Mouse (Mus musculus) midbrain, embryonic 12.5 days (tissue): ENCODE results near the gene Ptma. TPM values are rescaled to one million over a fixed set of nuclear protein-coding genes. Genes with fewer than 3 reads are reported as not detected.

ENCODE experiments used
- ATAC-seq: fragments of 200-750 bp; cut with Nextera tagmentation; 2 replicates; pipeline ENCODE4 v1.8.0; 2017; ENCODE audit warnings: low read depth, moderate TSS enrichment, moderate library complexity; ENCODE audit not compliant: low FRiP score
- H3K27ac ChIP-seq: fragments of 300-500 bp; sonication (generic); replicated peaks from 2 replicates; pipeline ENCODE4 v1.5.1; 2016; ENCODE audit warnings: mild to moderate bottlenecking
- H3K27me3 ChIP-seq: fragments of 300-500 bp; sonication (generic); 2 replicates; pipeline ENCODE4 v1.6.1; 2016; ENCODE audit warnings: mild to moderate bottlenecking
- H3K36me3 ChIP-seq: fragments of 300-500 bp; sonication (generic); 2 replicates; pipeline ENCODE4 v1.6.1; 2016
- H3K4me1 ChIP-seq: fragments of 300-500 bp; sonication (generic); 2 replicates; pipeline ENCODE4 v1.6.1; 2016
- H3K4me2 ChIP-seq: fragments of 300-500 bp; sonication (generic); replicated peaks from 2 replicates; pipeline ENCODE4 v1.6.1; 2016; ENCODE audit warnings: mild to moderate bottlenecking, moderate library complexity
- H3K4me3 ChIP-seq: fragments of 300-500 bp; sonication (generic); 2 replicates; pipeline ENCODE4 v1.5.1; 2016; ENCODE audit warnings: mild to moderate bottlenecking
- H3K9ac ChIP-seq: fragments of 300-500 bp; sonication (generic); replicated peaks from 2 replicates; pipeline ENCODE4 v1.6.1; 2016; ENCODE audit warnings: mild to moderate bottlenecking, moderate library complexity
- H3K9me3 ChIP-seq: fragments of 300-500 bp; sonication (generic); 2 replicates; pipeline ENCODE4 v1.6.1; 2016; ENCODE audit warnings: mild to moderate bottlenecking
- WGBS: fragments of 180-500 bp; shearing (Covaris S2); methylation state at CpG from one replicate; pipeline ENCODE4 v1.1.7; 2016; 5-methylcytosine and 5-hydroxymethylcytosine counted together
- polyA plus RNA-seq: library from polyadenylated mRNA; unstranded; fragments of >200 nt; fragmentation: Nextera tagmentation; extraction: Ambion mirVana; gene quantifications from 2 replicates; pipeline ENCODE4 v1.2.1, GENCODE M21; 2016

Ptma gene
- polyA plus RNA-seq, 1 experiment from 2014 or later = 2,626 TPM

DNA sequence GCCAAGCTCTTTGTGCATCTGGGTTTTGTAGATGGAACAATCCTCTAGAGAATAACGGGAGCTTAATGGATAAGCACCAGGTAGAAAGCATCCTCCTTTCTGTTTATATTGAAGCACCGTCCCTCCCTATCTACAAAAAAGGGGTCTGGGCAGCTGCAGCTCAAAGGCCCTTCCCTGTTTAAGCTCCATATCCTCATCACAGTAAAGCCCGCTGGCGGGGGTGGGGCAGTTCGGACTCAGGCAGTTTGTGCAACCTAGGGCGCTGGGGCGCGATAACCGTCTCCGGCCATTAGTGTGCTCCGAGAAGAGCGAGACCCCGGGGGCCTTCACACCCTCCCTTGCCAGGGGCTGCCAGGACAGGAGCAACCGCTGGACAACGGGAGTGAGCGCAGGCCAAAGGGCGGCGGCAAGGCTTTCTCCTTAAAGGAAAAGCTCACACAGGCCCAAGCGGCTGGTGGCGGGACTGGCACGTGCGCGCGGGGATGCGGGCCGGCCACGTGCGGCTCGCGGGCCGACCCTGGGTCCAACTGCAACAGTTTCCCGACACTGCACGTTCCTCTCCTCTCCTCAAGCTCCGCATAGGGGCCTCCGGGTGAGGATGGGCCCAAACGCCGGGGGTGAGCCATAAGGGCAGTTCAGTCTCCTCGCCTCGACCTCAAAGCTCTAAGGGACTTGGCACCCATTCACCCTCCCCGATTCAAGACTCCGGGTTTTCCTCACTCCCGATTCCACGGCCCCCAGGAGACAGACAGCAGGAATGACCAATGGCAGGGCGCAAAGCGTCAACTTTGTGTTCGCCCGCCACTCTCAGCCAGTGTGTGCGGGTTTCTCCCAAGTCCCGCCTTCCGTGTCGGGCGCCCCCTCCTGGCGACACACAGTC, 1.7 kb upstream of the Ptma start:
- peak; percentile 74 for ATAC-seq
- peak overlapping the region; percentile 99 for H3K27ac ChIP-seq
- H3K9me3 ChIP-seq = no peaks in the 10 kb centered on the region
- peaks cover 29% of the 10 kb centered on the region for H3K4me1 ChIP-seq
- peak overlapping the region; percentile 79 for H3K4me2 ChIP-seq
- WGBS = 1% methylated on average over 53 of the region's 53 CpGs
- H3K27me3 ChIP-seq = no peaks in the 10 kb centered on the region
- H3K9ac ChIP-seq = peak overlapping the region; percentile 90
- peak overlapping the region; percentile 100 for H3K4me3 ChIP-seq
- H3K36me3 ChIP-seq = peaks cover 13% of the 10 kb centered on the region

DNA sequence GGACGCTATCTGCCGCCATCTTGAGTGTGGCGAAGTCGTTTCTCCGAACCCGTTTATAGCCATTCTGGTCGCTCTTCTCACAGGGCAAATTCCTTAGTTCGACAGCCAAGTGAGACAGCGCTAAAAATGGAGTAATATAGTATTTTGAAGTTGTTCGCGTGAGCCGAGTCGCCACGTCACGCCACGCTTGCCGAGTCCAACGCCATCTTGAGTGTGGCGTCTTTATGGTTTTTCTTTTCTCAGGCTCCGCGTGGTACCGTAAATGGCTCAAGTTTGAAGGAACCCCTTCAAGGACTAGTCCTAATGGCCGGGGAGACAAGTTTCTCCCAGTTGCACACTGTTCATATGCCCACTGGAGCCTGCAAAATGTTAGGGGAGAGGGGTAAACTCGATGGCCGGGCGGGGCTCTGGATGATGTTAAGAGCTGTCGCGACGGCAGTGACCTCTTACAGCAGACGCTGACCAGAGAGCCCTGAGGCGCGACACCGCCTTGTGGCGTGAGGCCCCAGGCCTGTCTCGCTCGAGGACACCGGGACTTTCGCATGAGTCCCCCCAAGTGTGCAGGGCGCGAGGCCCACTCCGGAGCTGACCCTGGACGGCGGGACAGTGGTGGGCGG, 919 bp upstream of the Ptma start:
- Histone ChIP-seq H3K9ac (peak overlapping the region; percentile 90), H3K4me3 (peak overlapping the region; percentile 100), H3K36me3 (peaks cover 14% of the 10 kb centered on the region), H3K9me3 (no peaks in the 10 kb centered on the region), H3K4me2 (peak overlapping the region; percentile 79), H3K27me3 (no peaks in the 10 kb centered on the region), H3K4me1 (peaks cover 31% of the 10 kb centered on the region), H3K27ac (peak overlapping the region; percentile 99)
- ATAC-seq = peak; percentile 7
- WGBS = 1% methylated on average over 44 of the region's 44 CpGs

DNA sequence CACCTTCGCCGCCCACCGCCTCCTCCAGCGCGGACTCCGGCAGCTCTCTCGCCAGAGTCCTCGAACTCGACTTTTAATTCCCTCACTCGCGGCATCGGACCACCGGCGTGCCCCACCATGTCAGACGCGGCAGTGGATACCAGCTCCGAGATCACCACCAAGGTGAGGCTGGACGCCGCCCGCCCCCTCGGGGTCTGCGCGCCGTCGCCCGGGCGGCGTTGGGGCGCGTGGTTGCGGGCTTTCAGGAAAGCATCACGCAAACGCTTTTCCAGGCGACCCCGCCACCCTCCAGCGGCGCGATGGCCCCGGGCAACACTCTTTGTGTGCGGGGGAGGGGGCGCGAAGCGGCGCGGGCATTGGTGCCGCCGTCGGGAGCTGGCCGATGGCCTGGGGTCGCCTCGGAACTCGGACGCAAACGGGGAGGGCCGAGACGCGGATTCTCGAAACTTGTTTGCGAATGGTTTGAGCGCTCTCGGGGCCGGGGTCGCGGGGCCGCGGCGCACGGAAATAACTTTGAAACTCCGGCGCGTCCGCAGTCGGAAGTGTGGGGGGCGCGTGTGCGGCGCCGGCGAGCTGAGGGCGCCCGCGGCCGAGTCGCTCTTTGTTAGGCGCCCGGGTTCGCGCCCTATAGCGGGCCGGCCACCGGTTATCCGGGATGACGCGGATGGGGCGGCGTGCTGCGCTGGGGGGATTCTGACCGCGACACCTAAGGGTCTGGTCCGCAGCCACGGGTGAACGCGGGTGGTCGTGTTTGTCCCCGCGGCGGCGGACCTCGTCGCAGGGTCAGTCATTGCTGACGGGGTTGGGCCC, 468 bp downstream of the Ptma start:
- ATAC-seq = peak; percentile 4; the same call in 1 of the 2 replicates
- Histone ChIP-seq H3K4me3 (peak overlapping the region; percentile 100), H3K9ac (peak overlapping the region; percentile 100), H3K4me1 (peaks cover 43% of the 10 kb centered on the region), H3K9me3 (no peaks in the 10 kb centered on the region), H3K36me3 (peaks cover 19% of the 10 kb centered on the region), H3K27me3 (no peaks in the 10 kb centered on the region), H3K27ac (peak overlapping the region; percentile 99), H3K4me2 (peak overlapping the region; percentile 99)
- under 1% methylated on average over 110 of the region's 111 CpGs for WGBS

- peak overlapping the region; percentile 99 for H3K27ac ChIP-seq
- no peak for ATAC-seq
- peak overlapping the region; percentile 100 for H3K4me3 ChIP-seq
- WGBS = under 1% methylated on average over 88 of the region's 89 CpGs
- H3K36me3 ChIP-seq = peaks cover 19% of the 10 kb centered on the region
- H3K4me2 ChIP-seq = peak overlapping the region; percentile 99
- H3K9ac ChIP-seq = peak overlapping the region; percentile 100
- H3K9me3 ChIP-seq = no peaks in the 10 kb centered on the region
- no peaks in the 10 kb centered on the region for H3K27me3 ChIP-seq
- H3K4me1 ChIP-seq = peaks cover 46% of the 10 kb centered on the region
Observed at GRCm38 (mm10) chr1:86527599-86528486, 1.3 kb downstream of the Ptma start.

- WGBS = under 1% methylated on average over 15 of the region's 15 CpGs
- Histone ChIP-seq H3K4me3 (peak overlapping the region; percentile 100), H3K36me3 (peaks cover 26% of the 10 kb centered on the region), H3K9me3 (no peaks in the 10 kb centered on the region), H3K9ac (peak overlapping the region; percentile 100), H3K4me2 (peak overlapping the region; percentile 99), H3K27ac (peak overlapping the region; percentile 99), H3K4me1 (peaks cover 48% of the 10 kb centered on the region), H3K27me3 (no peaks in the 10 kb centered on the region)
- no peak for ATAC-seq
Observed at GRCm38 (mm10) chr1:86528571-86529180, 2.1 kb downstream of the Ptma start.

DNA sequence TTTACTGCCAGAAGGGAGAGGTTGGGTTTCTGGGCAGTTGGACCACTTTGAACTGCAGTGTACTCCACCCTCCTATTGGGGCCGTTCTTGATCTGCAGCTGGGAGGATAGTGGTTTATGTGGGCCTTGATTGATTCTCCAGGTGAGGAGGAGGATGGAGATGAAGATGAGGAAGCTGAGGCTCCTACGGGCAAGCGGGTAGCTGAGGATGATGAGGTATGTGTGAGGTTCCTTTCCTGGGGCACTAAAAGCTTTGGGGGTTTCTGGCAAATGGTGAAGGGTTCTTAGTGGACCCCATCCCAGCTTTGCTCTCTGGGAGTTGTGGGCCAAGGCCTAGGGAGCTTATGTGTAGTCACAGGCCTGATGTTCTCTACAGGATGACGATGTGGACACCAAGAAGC, 3.1 kb downstream of the Ptma start:
- no peak for ATAC-seq
- peak overlapping the region; percentile 100 for H3K9ac ChIP-seq
- no peaks in the 10 kb centered on the region for H3K27me3 ChIP-seq
- H3K36me3 ChIP-seq = peaks cover 28% of the 10 kb centered on the region
- H3K4me1 ChIP-seq = peaks cover 39% of the 10 kb centered on the region
- peak overlapping the region; percentile 99; the same call in 1 of the 2 replicates for H3K27ac ChIP-seq
- H3K4me2 ChIP-seq = peak overlapping the region; percentile 99
- WGBS = 64% methylated on average over 4 of the region's 4 CpGs
- H3K4me3 ChIP-seq = peak overlapping the region; percentile 100
- no peaks in the 10 kb centered on the region for H3K9me3 ChIP-seq

- no peaks in the 10 kb centered on the region for H3K27me3 ChIP-seq
- H3K4me1 ChIP-seq = peaks cover 34% of the 10 kb centered on the region
- peak overlapping the region; percentile 35 for H3K9ac ChIP-seq
- H3K27ac ChIP-seq = peak overlapping the region; percentile 77
- H3K36me3 ChIP-seq = peaks cover 28% of the 10 kb centered on the region
- 17% methylated on average over 4 of the region's 4 CpGs for WGBS
- no peak for ATAC-seq
- H3K9me3 ChIP-seq = no peaks in the 10 kb centered on the region
- H3K4me3 ChIP-seq = peak overlapping the region; percentile 9; the same call in 1 of the 2 replicates
- peak overlapping the region; percentile 18 for H3K4me2 ChIP-seq
Observed at GRCm38 (mm10) chr1:86530871-86531546, 4.5 kb downstream of the Ptma start.

DNA sequence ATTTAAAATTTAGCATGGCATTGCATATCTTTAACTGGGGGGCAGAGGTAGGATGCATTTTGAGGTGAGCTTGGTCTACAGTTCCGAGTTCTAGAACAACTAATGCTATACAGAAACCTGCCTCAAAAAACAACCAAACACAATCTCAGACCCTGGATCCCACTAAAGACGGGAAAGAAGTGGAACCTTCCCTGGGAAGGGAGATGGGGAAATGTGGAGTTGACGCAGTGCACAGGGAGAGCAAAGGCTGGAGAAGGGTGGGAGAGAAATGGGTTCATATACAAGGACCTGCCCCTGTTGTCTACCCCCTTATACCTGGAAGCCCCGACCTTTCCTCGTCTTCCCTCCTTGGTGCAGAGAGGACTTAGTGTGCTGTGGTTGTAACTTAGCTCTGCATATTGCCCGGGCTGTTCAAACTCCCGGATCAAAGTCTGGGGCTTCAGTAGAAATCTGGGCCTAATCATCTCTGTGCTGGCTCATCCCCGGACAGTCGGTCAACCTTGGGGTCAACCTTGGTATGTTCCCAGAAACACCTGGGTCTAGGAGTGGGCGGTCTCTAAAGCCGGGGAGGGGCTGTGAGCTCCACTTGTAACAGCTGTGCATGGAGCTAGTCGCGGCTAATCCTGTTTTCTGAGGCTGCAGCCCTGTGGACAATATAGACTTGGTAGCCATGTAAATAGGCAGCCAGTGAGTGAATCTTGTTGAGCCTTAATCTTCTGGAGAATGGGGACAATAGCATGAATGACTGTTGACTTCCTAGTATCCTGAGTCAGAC, 5.2 kb downstream of the Ptma start:
- peaks cover 28% of the 10 kb centered on the region for H3K36me3 ChIP-seq
- H3K4me1 ChIP-seq = peaks cover 34% of the 10 kb centered on the region
- ATAC-seq = peak; percentile 65
- 3% methylated on average over 13 of the region's 13 CpGs for WGBS
- H3K27me3 ChIP-seq = no peaks in the 10 kb centered on the region
- peak overlapping the region; percentile 77 for H3K27ac ChIP-seq
- peak overlapping the region; percentile 35 for H3K9ac ChIP-seq
- H3K4me2 ChIP-seq = peak overlapping the region; percentile 18
- H3K4me3 ChIP-seq = peak overlapping the region; percentile 9
- no peaks in the 10 kb centered on the region for H3K9me3 ChIP-seq

GRCm38 (mm10) chr1:86532362-86533051, 6.0 kb downstream of the Ptma start:
- peak overlapping the region; percentile 9; the same call in 1 of the 2 replicates for H3K4me3 ChIP-seq

More at GRCm38 (mm10) chr1:86532362-86533051, 6.0 kb downstream of the Ptma start:
- peaks cover 28% of the 10 kb centered on the region for H3K36me3 ChIP-seq
- H3K27ac ChIP-seq = peak overlapping the region; percentile 77
- no peak overlapping the region for H3K9ac ChIP-seq
- no peaks in the 10 kb centered on the region for H3K9me3 ChIP-seq
- WGBS = 24% methylated on average over 11 of the region's 11 CpGs
- H3K4me2 ChIP-seq = peak overlapping the region; percentile 18
- H3K27me3 ChIP-seq = no peaks in the 10 kb centered on the region
- ATAC-seq = peak; percentile 66
- H3K4me1 ChIP-seq = peaks cover 34% of the 10 kb centered on the region
